ENCODE assay signal across 10 mouse cellular contexts in genomic region chr10:4053278-4054061, GRCm38 (mm10).
DNase-seq lines count a peak whose midpoint lies in the region; ATAC-seq lines count a peak whose summit lies in the region.
"Had no signal": no experiment of that assay in that cellular context is flagged by ENCODE, and none has a peak within 500 bp of the region (broad histone marks: within the 10 kb centered on the region; RNA-seq: fewer than 3 reads in every experiment).

No protein-coding gene starts in this region.

- no peaks in the 10 kb centered on the region for H3K9me3 ChIP-seq in hindbrain, embryonic 16.5 days (ENCODE audit: control insufficient read depth, low read length)
- H3K9me3 ChIP-seq: megakaryocyte, embryonic 14.5 days had no signal

- no peaks in the 10 kb centered on the region for H3K27me3 ChIP-seq in hindbrain, embryonic 16.5 days (replicated peaks; ENCODE audit: control insufficient read depth, insufficient read depth, low read length)
- H3K27me3 ChIP-seq: megakaryocyte, embryonic 14.5 days had no signal

- H3K27ac ChIP-seq in hindbrain, embryonic 16.5 days (ENCODE audit: low read depth, low read length) = peak overlapping the region; percentile 59; the same call in 1 of the 2 replicates

- peak; percentile 59 for ATAC-seq in hindbrain, embryonic 16.5 days
- no peak for ATAC-seq in erythroid progenitor cell, adult 5-6 weeks (replicated peaks; ENCODE audit: low FRiP score, poor library complexity, severe bottlenecking)

- WGBS in hindbrain, embryonic 16.5 days = 65% methylated on average over 19 of the region's 19 CpGs

- H3K4me1 ChIP-seq in hindbrain, embryonic 16.5 days (ENCODE audit: control insufficient read depth, insufficient read depth, low read depth, low read length) = no peaks in the 10 kb centered on the region

- H3K9ac ChIP-seq in hindbrain, embryonic 16.5 days (ENCODE audit: low read depth, low read length) = no peak overlapping the region

- peak; percentile 78 for DNase-seq in left cerebral cortex, postnatal 4 days
- no peak for DNase-seq in left cerebral cortex, postnatal 36 days (ENCODE audit: low spot score in 2 of 2)
- DNase-seq in cerebellum, adult 8-10 months = peak; percentile 88
- DNase-seq in lung, postnatal 25 days (ENCODE audit: low spot score) = peak; percentile 10
- DNase-seq in spleen, adult 18-20 months = no peak
- no peak for DNase-seq in Muller cell, postnatal 12 days (ENCODE audit: inconsistent ontology term)
- DNase-seq: gastrocnemius, postnatal 25 days had no signal

- H3K4me2 ChIP-seq in hindbrain, embryonic 16.5 days (ENCODE audit: low read length) = no peak overlapping the region

- no peak overlapping the region for H3K4me3 ChIP-seq in hindbrain, embryonic 16.5 days (ENCODE audit: low read length)
- H3K4me3 ChIP-seq: megakaryocyte, embryonic 14.5 days had no signal

- H3K36me3 ChIP-seq in hindbrain, embryonic 16.5 days (ENCODE audit: control insufficient read depth, insufficient read depth, low read length) = no peaks in the 10 kb centered on the region; the same call in 1 of the 2 replicates

- intact Hi-C loops in left cerebral cortex, postnatal 4 days (cut with DNase I) = no loop called here
- intact Hi-C loops in left cerebral cortex, postnatal 36 days (cut with DNase I) = no loop called here

Comparison
In these comparisons a context has a peak if more than half of its experiments do, and no peak if none do; other contexts are left out.
1. DNase-seq: peak in left cerebral cortex, postnatal 4 days (single experiment), cerebellum, adult 8-10 months (single experiment) and lung, postnatal 25 days (single experiment); none in left cerebral cortex, postnatal 36 days (0 of 2), spleen, adult 18-20 months (0 of 2) and Muller cell, postnatal 12 days (single experiment).